Mouse (Mus musculus): Measurements from ENCODE around the gene Lrrc28.

Lrrc28 gene

DNA sequence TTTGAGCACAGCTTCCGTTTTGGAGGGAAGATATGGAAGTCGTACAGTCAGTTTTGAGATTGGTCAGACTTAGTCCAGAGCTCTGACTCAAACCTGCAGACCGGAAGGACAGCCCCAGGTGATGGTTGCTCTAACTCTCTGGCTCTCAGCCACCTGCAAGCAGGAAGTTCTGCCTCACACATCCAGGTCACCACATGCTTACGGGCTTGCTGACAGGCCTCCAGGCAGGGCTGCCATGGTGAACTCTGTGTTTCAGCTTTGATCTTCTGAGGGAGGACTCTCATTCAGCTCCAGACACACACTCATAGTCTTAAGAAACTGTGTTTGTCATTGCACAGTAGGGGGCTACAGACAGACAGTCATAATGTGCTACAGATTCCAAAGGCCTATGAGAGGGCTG lies 161.4 kb downstream of the Lrrc28 start:
- DNase-seq: no peak

DNA sequence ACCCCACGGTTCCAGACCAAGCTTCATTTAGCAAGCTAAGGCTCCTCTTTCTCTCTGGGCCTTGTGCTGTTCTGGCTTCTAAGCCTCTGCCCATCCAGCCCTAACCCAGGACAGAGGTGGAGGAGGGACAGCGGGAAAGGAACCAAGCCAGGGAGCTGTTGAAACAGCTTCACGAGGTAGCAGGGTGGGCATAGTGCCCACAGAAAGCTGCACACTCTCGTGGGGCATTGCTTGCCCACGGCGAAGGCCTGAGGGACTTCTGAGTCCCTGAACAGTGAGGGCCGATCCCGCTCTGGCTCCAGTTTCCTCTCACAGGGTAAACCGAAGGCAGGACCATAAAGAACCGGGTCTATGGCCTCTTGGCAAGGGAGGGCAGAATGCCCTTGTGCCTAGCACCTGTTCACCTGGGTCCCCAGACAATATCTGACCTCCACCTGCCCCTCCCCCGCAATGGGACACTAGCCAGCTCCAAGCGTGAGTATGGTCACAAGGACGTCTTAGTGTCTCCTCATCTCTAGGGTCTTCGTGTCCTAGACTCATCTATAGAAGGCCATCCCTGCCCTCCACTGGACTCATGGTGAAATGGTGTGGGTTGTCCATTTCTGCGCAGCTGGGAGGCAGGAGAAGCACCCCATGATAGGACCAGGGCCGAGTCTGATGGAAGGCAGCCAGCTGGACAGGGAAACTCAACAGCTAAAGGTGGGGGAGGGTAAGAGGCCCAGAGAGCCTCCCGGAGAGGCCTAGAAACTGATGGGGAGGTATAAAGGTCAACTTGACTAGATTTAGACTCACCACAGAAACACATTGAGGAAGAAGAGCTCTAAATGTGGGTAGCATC lies 165.3 kb downstream of the Lrrc28 start:
- peak in 1 of 2 experiments; percentile 38 for DNase-seq

DNA sequence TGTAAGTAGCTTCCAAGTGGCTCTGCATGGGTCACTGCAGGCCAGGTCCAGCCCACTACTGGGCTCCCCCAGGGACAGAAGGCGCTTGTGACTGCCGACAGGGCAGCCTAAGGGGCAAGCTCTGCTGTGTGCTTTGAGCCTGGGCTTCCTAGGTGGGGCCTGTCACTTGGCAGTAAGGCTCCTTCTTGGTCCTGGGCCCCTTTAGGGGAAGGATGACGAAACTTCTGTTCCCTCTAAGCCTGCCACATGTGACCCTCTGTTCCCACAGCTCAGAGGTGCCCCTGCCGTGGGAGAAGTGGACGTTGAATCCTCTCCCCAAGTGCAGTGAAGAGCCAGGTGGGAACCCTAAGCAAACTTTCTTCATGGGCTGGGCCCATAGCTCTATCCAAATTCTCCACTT lies 165.9 kb downstream of the Lrrc28 start:
- no peak for DNase-seq

DNA sequence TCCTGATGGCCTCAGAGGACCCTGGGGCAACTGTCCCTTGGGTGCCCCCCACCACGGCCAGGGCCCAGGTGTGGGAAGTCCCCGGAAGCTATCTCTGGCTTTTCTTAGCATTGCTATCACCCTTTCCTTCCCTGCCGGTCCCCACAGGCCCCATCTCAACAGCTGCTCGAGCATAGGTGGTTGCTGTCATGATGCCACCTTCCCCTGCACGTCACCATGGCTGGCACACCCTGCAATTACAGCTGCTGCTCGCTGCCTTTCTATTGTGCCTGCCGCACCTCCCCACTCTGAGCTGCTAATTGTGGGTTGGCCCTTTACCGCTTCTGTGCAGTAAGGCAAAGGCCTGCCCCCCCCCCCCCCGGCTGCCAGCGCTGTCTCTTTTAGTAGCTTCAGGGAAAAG lies 167.1 kb downstream of the Lrrc28 start:
- DNase-seq: no peak

DNA sequence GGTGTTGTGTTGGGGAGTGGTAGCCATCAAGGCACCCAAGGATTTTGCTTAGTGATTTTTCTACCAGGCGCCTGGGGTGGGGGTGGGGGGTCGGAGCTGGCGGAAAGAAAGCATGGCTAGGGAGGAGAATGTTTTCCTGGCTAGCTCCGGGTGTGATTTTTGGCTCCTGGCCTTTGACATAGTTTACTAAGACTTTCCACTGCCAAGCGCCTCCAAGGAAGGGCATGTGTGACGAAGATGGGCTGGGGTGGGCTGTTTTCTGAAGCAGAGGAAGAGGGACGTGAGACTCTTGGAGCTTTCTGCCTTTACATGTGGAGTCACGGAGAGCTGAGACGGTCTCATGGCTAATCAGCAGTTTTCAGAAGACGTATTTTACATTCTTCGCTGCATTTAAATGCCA lies 173.8 kb downstream of the Lrrc28 start:
- DNase-seq: peak; percentile 55 to 76

DNA sequence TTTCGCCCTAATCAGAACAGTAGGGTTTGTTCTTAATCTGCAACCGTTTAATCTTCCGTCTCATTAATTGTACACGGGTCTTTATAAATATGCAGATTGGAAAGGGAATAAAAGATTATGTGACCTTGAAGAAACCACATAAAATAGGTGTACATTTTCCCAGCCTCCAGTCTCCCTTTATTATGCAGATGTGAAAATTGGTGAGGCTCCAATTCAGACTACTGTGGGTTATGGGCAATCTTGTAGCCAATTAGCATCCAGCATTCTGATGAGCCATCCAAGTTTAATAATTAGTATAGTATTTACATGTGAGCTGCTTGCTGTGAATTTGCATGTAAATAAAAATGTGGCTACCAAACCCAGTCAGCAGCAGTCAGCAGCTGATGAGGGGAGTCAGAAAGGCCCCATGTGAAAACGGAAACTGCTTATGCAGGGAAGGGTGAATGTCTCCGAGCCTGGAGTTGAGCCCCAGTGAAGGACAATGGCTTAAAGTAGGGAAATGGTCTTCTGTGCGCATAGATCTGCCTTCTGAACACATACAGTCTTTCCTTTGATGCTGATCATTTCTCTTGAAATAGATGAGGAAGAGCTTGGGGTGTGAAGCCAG lies 176.2 kb downstream of the Lrrc28 start:
- no peak for DNase-seq

DNA sequence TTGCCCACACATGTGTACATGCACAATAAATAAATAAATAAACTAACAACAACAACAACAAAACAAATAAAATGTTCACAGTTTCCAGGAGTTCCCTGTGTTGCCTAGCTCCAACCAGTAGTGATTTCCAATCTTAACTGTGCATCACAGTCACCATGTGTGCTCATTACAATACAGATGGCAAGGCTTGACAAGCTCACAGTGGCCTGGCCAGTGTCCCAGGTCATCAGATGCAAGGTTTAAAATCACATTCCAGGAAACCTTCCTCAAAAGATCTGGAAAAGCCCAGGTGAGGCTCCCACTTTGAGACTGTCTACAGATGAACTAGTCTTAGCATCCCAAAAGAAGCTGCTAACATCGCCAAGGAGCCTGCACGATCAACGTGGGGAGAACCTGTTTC lies 176.9 kb downstream of the Lrrc28 start:
- no peak for DNase-seq

DNA sequence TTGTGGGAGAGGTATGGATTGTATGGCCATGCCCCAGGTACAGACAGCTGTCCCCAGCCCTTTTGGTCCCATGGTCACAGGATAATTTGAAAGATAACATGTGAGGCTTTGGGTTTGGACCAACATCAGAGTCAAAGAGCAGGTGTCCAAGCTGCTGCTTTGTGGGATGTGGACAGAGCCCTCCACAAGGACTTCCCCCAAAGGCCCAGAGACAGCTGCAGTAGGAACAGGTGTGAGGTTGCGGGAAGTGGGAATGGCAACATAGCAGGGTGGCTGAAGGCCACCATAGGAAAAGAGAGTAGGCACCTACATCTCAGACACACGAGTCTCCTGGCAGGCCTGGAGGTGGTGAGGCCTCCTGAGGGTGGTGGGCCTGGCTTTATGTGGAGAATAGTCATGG lies 178.7 kb downstream of the Lrrc28 start:
- no peak for DNase-seq

DNA sequence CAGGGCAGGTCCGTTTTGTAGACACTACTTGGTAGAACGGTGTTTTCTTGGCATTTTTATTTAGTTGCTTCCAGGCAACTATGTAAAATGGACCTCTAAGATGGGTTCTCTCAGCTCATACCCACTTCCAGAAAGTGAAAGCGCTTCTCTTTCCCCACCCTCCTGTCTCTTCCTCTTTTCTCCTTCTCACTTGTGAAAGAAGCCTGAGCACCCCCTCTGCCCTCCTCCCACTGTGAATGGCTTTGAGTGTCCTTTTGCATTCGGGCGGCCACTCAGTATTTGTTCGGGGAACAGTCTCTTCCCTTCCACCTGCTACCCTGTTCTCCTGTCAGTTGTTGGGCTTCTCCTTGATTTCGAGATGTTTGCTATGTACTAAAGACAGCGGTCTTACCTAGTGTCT lies 180.4 kb downstream of the Lrrc28 start:
- peak in 1 of 2 experiments; percentile 35 for DNase-seq

DNA sequence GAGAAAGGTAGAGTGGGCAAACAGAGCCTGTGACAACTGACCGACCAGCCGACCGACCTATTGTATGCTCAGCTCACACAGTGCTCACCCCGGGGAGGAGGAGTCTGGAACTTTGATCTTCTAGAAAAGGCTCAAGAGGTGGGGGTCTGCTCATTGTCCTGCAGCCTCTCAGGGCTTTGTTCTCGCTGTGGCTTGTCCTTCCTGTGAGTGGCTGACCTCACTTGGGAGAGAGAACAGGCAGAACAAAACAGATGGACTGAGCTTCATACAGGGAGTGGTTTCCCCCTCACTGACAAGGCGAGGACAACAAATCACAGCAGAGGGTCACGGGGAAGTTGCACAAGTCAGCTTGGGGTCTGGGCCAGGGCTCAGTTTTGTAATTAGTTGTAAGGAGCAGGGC lies 181.5 kb downstream of the Lrrc28 start:
- DNase-seq: peak; percentile 82 to 86
